Mouse (Mus musculus) embryonic fibroblast, embryonic 13.5 days (primary cell): Measurements from ENCODE around the gene Gm10401.

ENCODE experiments used
- CTCF ChIP-seq: IDR thresholded peaks from 2 replicates; pipeline ENCODE4 v1.5.1; 2011; ENCODE audit warnings: mild to moderate bottlenecking, control low read depth, low read length, moderate library complexity, borderline replicate concordance; ENCODE audit not compliant: insufficient read depth
- POLR2A ChIP-seq: IDR thresholded peaks from 2 replicates; pipeline ENCODE4 v1.6.1; 2011; ENCODE audit warnings: low read depth, mild to moderate bottlenecking, control low read depth, low read length, moderate library complexity

DNA sequence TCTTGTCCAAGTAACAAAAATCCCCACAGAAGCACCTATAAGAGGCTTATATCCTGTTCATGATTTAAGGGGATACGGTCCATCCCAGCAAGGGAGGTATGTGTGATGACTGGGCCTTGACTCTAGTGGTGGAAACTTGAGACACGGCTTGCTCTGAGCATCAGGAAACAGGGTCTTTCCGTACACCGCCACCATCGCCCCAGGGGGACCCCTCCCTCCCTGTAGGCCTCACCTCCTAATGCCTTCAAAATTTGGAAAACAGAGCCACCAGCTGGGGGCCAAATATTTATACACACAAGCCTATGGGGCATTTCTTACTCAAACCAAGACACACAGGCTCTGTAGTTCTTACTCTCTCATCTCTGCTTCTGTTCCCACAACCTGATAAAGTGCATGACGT is 6.3 kb downstream of the Gm10401 start:
- TF ChIP-seq CTCF, result no peak
- TF ChIP-seq POLR2A, result no peak
